Mouse (Mus musculus) cerebellum, adult 9-11 months (tissue): ENCODE results near the gene Slc20a1.
A peak's percentile ranks its signal among the peaks of the same experiment; 100 is the strongest.

Source experiments
- DNase-seq: peaks from one replicate; pipeline ENCODE4 v3.0.0; 2022

Slc20a1 gene

GRCm38 (mm10) chr2:129228571-129228970 is 30.0 kb downstream of the Slc20a1 start:
- DNase-seq = no peak

GRCm38 (mm10) chr2:129229316-129229715 is 30.8 kb downstream of the Slc20a1 start:
- DNase-seq = no peak

- DNase-seq = peak; percentile 25
Measured at GRCm38 (mm10) chr2:129232023-129232422, 33.5 kb downstream of the Slc20a1 start.

GRCm38 (mm10) chr2:129232484-129232883 is 33.9 kb downstream of the Slc20a1 start:
- no peak for DNase-seq

GRCm38 (mm10) chr2:129233218-129233617 is 34.7 kb downstream of the Slc20a1 start:
- no peak for DNase-seq

- DNase-seq = no peak
Measured at GRCm38 (mm10) chr2:129233803-129234477, 35.4 kb downstream of the Slc20a1 start.

- DNase-seq = no peak
Measured at GRCm38 (mm10) chr2:129234731-129235130, 36.2 kb downstream of the Slc20a1 start.

- no peak for DNase-seq
Measured at GRCm38 (mm10) chr2:129236526-129236925, 38.0 kb downstream of the Slc20a1 start.

GRCm38 (mm10) chr2:129240726-129241432 is 42.3 kb downstream of the Slc20a1 start:
- DNase-seq = no peak

- DNase-seq = no peak
Measured at GRCm38 (mm10) chr2:129241845-129242833, 43.6 kb downstream of the Slc20a1 start.

GRCm38 (mm10) chr2:129243005-129243404 is 44.4 kb downstream of the Slc20a1 start:
- no peak for DNase-seq

- peak; percentile 56 for DNase-seq
Measured at GRCm38 (mm10) chr2:129243786-129244185, 45.2 kb downstream of the Slc20a1 start.

- DNase-seq = no peak
Measured at GRCm38 (mm10) chr2:129244446-129245120, 46.0 kb downstream of the Slc20a1 start.

GRCm38 (mm10) chr2:129245618-129246017 is 47.1 kb downstream of the Slc20a1 start:
- no peak for DNase-seq

- DNase-seq = no peak
Measured at GRCm38 (mm10) chr2:129246436-129246835, 47.9 kb downstream of the Slc20a1 start.

GRCm38 (mm10) chr2:129246924-129247323 is 48.4 kb downstream of the Slc20a1 start:
- DNase-seq = no peak

GRCm38 (mm10) chr2:129247707-129248121 is 49.1 kb downstream of the Slc20a1 start:
- no peak for DNase-seq

- no peak for DNase-seq
Measured at GRCm38 (mm10) chr2:129249321-129249720, 50.8 kb downstream of the Slc20a1 start.

- no peak for DNase-seq
Measured at GRCm38 (mm10) chr2:129252836-129253630, 54.5 kb downstream of the Slc20a1 start.

GRCm38 (mm10) chr2:129253631-129253970 is 55.0 kb downstream of the Slc20a1 start:
- DNase-seq = no peak

- DNase-seq = no peak
Measured at GRCm38 (mm10) chr2:129254076-129254475, 55.5 kb downstream of the Slc20a1 start.

GRCm38 (mm10) chr2:129256006-129256405 is 57.4 kb downstream of the Slc20a1 start:
- DNase-seq = no peak
